Mouse (Mus musculus): Measurements from ENCODE around the gene Cttnbp2.

Gene Cttnbp2

GRCm38 (mm10) chr6:18469206-18469605, 45.4 kb downstream of the Cttnbp2 start:
- no peak for DNase-seq (ENCODE audit: extremely low read depth, insufficient read length, low spot score)

DNA sequence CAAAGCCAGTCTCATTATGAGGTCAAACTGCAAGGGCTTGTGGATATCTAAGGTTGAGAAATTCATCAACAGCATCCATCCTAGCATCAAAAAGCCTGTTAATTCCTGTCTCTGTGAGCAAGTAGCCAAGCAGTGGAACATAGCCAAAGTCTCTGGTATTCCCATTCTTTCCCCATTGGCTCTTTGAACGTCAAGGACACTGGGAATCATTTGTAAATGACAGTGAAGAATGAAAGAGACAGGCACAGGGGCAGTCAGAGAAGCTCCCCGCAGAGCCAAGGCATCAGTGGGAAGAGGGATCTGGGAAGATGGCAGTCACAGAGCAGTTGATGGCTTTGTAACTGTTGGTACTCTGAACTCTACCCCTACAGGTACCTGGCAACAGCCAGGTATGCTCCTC, 46.9 kb downstream of the Cttnbp2 start:
- DNase-seq (ENCODE audit: extremely low read depth, insufficient read length, low spot score): no peak

DNA sequence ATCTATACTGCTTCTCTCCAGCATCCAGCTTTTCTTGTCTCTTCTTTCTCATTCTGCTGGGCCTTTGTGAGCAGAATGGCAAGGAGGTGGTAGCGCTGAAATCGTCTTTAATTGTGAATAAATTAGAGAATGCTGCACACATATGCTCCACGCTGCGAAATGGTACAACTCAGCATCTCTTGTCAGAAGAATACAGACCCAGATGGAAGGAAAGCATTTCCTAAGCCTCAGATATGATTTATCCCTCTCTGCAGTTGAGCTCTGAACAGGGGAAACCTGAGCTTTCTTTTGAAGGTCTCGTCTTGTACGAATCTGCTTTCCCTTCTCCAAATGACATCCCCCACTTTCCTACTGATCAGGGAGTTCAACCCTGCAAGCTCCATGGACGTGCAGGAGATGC, 48.4 kb downstream of the Cttnbp2 start:
- no peak for DNase-seq (ENCODE audit: extremely low read depth, insufficient read length, low spot score)

GRCm38 (mm10) chr6:18465626-18466025, 49.0 kb downstream of the Cttnbp2 start:
- no peak for DNase-seq (ENCODE audit: extremely low read depth, insufficient read length, low spot score)

GRCm38 (mm10) chr6:18459657-18460056, 55.0 kb downstream of the Cttnbp2 start:
- DNase-seq (ENCODE audit: extremely low read depth, insufficient read length, low spot score): no peak

- DNase-seq (ENCODE audit: extremely low read depth, insufficient read length, low spot score): no peak
These were observed 64.0 kb downstream of the Cttnbp2 start for GRCm38 (mm10) chr6:18450551-18451193.

DNA sequence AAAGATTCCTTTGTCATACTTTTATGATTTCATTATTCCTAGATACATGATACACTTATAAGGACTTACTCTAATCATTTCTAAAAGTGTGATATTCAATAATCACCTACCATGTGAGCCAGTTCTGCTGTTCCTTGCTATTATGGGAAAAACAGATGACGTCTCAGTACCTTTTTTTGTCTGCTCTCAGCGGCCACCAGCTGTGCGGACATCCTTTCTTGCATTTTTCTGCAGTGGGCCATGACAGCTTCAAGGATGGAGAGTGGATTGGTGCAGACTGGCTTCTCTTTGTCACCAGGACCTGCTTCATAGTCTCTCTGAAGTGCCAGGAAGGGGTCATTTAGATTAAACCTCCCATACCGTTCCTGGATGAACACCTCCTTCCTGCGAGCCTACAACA, 66.6 kb downstream of the Cttnbp2 start:
- no peak for DNase-seq (ENCODE audit: extremely low read depth, insufficient read length, low spot score)

DNA sequence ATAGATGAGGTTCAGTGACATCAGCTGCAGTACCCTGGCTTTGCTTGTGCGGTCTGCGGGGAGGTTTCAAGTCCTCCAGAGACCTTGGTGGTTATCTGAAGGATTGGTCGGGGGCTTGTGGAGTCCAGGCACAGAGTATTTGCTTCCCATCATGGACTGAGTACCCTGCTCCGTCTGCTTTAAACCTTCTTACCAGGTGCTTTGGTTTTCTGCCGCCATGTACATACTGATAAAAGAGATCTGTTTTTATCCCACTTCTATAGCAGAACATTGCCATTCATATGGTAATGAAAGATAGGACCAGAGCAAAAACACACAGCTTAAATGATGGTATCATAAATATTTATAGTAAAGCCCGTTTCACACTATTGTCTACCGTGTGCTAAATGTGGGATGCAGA, 67.7 kb downstream of the Cttnbp2 start:
- no peak for DNase-seq (ENCODE audit: extremely low read depth, insufficient read length, low spot score)

GRCm38 (mm10) chr6:18446359-18446758, 68.3 kb downstream of the Cttnbp2 start:
- no peak for DNase-seq (ENCODE audit: extremely low read depth, insufficient read length, low spot score)

DNA sequence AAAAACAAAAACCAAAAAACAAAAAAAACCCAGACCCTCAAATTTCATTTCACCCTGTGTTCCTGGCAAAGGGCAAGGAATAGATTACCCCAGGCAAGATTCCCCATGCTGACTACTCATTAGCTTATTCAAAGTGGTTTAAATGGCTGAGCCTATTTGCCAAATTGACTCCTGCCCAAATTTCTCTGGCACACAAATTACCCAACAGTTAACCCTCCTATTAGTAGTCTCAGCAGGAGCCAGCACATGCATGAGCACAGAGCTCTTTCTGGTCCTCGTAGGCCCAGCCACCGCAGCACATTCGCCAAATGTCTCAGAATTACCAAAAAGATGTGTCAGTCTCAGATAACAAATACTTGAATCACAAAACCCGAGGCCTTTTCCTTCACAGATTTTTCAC, 68.9 kb downstream of the Cttnbp2 start:
- no peak for DNase-seq (ENCODE audit: extremely low read depth, insufficient read length, low spot score)

DNA sequence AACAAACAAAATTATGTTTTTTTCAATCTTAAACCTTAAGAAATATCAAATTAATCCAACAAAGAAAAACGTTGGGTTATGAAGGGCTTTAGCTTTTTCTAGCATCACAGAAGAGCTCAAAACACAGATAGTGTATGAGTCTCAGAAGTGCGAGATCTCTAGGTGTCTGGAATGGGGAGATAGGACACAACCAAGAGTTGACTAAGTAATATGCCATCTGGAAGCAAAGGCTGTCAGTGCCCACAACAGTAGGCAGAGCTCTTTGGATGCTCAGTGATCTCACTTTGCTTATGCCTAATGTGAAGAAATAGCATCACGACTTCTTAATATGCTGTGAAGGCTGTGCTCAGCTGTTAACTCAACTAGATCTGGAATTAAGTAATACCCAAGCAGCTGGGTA, 72.3 kb downstream of the Cttnbp2 start:
- no peak for DNase-seq (ENCODE audit: extremely low read depth, insufficient read length, low spot score)

GRCm38 (mm10) chr6:18440918-18441532, 73.6 kb downstream of the Cttnbp2 start:
- DNase-seq (ENCODE audit: extremely low read depth, insufficient read length, low spot score): no peak

- no peak for DNase-seq (ENCODE audit: extremely low read depth, insufficient read length, low spot score)
These were observed 78.4 kb downstream of the Cttnbp2 start for GRCm38 (mm10) chr6:18436127-18436812.

DNA sequence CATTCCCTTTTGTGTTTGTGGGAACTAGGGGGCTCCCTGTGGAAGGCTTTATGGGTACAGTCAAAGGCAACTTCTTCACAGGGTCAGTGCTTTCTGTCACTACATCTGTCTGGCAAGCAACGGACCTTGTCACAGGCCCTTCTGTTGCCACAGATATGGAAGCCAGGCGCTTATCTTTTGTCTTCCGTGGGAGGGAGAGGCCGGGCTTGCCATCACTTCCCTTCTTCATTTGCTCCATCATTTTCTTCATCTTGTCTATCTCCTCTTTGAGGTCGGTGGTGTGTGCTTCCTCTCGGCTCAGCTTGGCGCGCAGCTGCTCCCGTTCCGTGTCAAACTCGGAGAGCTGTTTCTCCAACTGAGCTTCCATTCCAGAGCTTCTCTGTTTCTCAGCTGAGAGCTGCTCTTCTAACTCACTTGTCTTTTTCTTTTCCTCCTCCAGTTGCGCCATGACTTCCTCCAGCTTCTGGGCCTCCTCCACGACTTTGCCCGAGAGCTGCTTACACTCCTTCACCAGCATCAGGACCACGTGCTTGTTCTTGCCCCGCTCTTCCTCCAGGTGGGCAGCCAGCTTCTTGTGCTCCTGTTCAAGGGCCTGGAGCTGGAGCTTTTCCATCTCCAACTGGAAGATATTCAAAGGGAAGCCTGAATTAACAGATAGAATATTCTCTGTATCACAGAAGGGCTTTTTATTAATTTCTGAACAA, 79.7 kb downstream of the Cttnbp2 start:
- DNase-seq (ENCODE audit: extremely low read depth, insufficient read length, low spot score): no peak

- DNase-seq (ENCODE audit: extremely low read depth, insufficient read length, low spot score): no peak
These were observed 80.3 kb downstream of the Cttnbp2 start for GRCm38 (mm10) chr6:18434355-18434754.

DNA sequence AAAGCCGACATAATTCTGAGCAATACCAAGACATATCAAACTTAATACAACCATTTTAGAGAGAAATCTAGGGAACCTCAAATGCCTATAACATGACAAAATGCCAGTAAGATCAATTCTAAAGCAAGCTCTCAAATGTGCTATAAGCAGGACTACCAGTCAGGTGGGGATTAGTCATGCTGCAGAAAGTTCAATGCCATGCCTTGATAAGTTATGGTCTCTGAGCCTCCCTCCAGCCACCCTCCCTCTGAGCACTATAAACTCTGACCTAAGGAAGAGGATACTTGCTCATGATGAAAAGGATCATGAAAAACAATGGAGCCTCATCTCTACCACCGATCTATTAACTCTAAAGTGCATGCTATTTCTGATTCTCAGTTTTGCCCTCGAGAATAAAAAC, 82.3 kb downstream of the Cttnbp2 start:
- DNase-seq (ENCODE audit: extremely low read depth, insufficient read length, low spot score): no peak

DNA sequence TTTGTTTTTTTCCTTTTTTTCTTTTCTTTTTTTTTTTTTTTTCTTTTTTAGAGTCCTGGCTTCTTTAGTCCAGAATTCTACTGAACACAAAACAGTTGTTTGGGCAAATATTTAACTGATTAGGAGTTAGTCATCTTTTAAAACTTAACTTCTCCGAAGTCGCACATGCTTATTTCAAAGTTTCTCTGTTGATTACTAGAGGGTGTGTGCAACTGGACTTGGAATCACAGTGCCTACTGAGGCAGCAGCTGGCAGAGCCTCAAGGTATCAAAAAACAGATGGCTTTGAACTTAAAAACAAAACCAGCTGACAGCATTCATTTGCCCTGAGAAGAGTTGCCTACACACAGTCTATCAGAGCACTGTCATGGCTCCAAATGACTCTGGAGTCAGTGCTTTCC, 82.8 kb downstream of the Cttnbp2 start:
- DNase-seq (ENCODE audit: extremely low read depth, insufficient read length, low spot score): no peak

- DNase-seq (ENCODE audit: extremely low read depth, insufficient read length, low spot score): no peak
These were observed 84.6 kb downstream of the Cttnbp2 start for GRCm38 (mm10) chr6:18430062-18430461.

GRCm38 (mm10) chr6:18424822-18425221, 89.8 kb downstream of the Cttnbp2 start:
- DNase-seq (ENCODE audit: extremely low read depth, insufficient read length, low spot score): no peak

GRCm38 (mm10) chr6:18424367-18424766, 90.3 kb downstream of the Cttnbp2 start:
- no peak for DNase-seq (ENCODE audit: extremely low read depth, insufficient read length, low spot score)

- no peak for DNase-seq (ENCODE audit: extremely low read depth, insufficient read length, low spot score)
These were observed 91.5 kb downstream of the Cttnbp2 start for GRCm38 (mm10) chr6:18423112-18423511.

DNA sequence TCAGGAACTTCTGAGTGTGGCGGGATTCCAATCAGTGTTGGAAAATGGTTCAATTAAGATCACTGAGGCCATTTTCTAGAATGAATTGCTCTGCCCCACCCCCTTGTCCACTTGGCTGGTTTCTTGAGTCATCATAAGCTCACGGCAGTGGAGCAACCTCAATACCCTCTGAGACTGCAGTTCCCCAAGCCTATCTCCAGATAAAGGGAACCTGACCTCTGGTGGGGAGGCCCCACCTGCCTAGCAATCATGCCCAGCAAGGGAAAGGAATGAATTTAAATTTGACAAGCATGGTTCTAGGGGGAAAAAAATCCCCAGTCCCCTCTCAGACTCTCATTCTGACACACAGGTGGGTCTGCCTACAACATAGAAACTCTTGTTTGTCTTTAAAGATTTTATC, 93.1 kb downstream of the Cttnbp2 start:
- DNase-seq (ENCODE audit: extremely low read depth, insufficient read length, low spot score): no peak
